In the genomic region with DNA sequence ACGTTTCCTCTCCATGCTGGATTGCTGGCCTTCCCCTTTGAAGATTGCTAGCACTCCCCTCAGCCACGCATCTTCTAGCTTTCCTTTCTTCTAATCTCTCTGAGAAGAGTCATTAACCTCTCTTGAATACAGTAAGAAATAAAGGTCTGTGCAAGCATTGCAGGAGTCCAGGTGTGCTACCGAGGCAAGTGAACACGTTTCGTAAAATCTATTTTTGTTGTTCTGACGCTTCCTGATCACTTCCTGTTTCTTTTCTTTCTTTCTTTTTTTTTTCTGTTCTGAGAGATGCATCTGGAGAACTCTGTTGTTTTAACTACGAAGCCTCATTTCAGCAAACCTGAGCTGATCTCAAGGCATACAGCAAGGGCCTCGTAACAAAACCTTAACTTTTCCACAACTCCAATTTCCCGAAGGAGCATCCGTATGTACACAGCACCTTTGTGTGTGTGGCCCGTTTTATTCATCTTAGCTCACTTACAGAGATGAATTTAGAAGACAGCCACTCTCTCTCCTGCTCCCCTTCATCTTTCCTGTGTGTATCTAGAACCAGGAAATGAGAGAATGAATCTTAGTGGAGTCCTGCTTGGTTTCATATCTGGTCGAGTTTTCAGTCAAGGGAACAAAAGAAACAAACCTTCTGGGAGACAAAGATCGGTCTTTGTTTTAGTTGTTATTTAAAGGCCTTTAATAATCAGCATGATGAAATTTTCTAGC, we compare ENCODE assay signal across 18 mouse cellular contexts.
A peak's percentile ranks its signal among the peaks of the same experiment; 100 is the strongest.
DNase-seq lines count a peak whose midpoint lies in the region; ATAC-seq and TF ChIP-seq lines count a peak whose summit lies in the region.
"Had no signal": no experiment of that assay in that cellular context is flagged by ENCODE, and none has a peak within 500 bp of the region (broad histone marks: within the 10 kb centered on the region; RNA-seq: fewer than 3 reads in every experiment).

No protein-coding gene starts in this region.

- H3K9me3 ChIP-seq in CH12.LX (replicated peaks; ENCODE audit: low read length) = peaks cover 4% of the 10 kb centered on the region
- H3K9me3 ChIP-seq in intestine, embryonic 15.5 days = no peaks in the 10 kb centered on the region
- H3K9me3 ChIP-seq: embryonic facial prominence, embryonic 15.5 days; forebrain, embryonic 13.5 days; liver, embryonic 15.5 days had no signal

- TF ChIP-seq RAD21 in CH12.LX (IDR thresholded peaks at IDR 0.05; ENCODE audit: low read depth, low read length) = no peak; the same call in 1 of the 2 replicates

- H3K4me1 ChIP-seq in CH12.LX (ENCODE audit: control insufficient read depth in 1 of 2, insufficient read depth in 2 of 2) = peaks cover 17 to 49% of the 10 kb centered on the region in 2 experiments
- H3K4me1 ChIP-seq in intestine, embryonic 15.5 days (replicated peaks) = no peaks in the 10 kb centered on the region
- H3K4me1 ChIP-seq: embryonic facial prominence, embryonic 15.5 days; liver, embryonic 15.5 days had no signal

- no peak for TF ChIP-seq CTCF in CH12.LX (conservative IDR thresholded peaks at IDR 0.05 in 1 of 2, IDR thresholded peaks at IDR 0.05 in 1 of 2; ENCODE audit: low read depth in 2 of 2, low read length in 2 of 2)

- H3K36me3 ChIP-seq in CH12.LX (replicated peaks in 1 of 2; ENCODE audit: control insufficient read depth in 1 of 2, insufficient read depth in 1 of 2, low read length in 1 of 2) (no peaks in the 10 kb centered on the region), myocyte (ENCODE audit: control insufficient read depth, insufficient read depth) (no peaks in the 10 kb centered on the region)
- H3K36me3 ChIP-seq in intestine, embryonic 15.5 days = no peaks in the 10 kb centered on the region
- H3K36me3 ChIP-seq: embryonic facial prominence, embryonic 15.5 days; liver, embryonic 15.5 days had no signal

- H3K27me3 ChIP-seq in CH12.LX (replicated peaks) = no peaks in the 10 kb centered on the region
- H3K27me3 ChIP-seq in myocyte (ENCODE audit: control insufficient read depth, insufficient read depth, insufficient read length) = no peaks in the 10 kb centered on the region
- H3K27me3 ChIP-seq in intestine, embryonic 15.5 days (replicated peaks) = no peaks in the 10 kb centered on the region
- H3K27me3 ChIP-seq: embryonic facial prominence, embryonic 15.5 days; forebrain, embryonic 13.5 days; liver, embryonic 15.5 days had no signal

- DNase-seq in CD4-positive helper T cell, adult 2 months (ENCODE audit: low read depth, low spot score) = peak; percentile 45
- peak; percentile 71 for DNase-seq in CH12.LX (ENCODE audit: extremely low read depth)
- DNase-seq in thymus, postnatal 25 days = peak; percentile 41
- DNase-seq in kidney, adult 9 months = no peak
- DNase-seq in kidney, postnatal 25 days = no peak
- DNase-seq: adrenal gland, postnatal 25 days; cerebellum, adult 9-10 months; gastrocnemius, postnatal 25 days; heart, postnatal 10 days; kidney, adult 8-10 months; spleen, adult 18-20 months had no signal

- H3ac ChIP-seq in myocyte (ENCODE audit: control insufficient read depth, insufficient read length) = no peak overlapping the region

- 73% methylated on average over 13 of the region's 13 CpGs for WGBS in intestine, embryonic 15.5 days

- in situ Hi-C loops in CH12.LX (cut with MboI; ENCODE audit: low pct_ligation_motif_present, low pct_unique_long_range_greater_than_20kb, low sequenced_read_pairs) = loop anchor here (10.0 kb wide), 1 partner anchor 483 kb away; no protein-coding TSS in a partner anchor

- TF ChIP-seq EP300 in CH12.LX (IDR thresholded peaks at IDR 0.05; ENCODE audit: low read length) = peak; percentile 91

- peak overlapping the region in 1 of 3 experiments; percentile 17 for H3K4me3 ChIP-seq in CH12.LX (replicated peaks in 1 of 3; ENCODE audit: low read depth in 2 of 3, low read length in 2 of 3, poor library complexity in 1 of 3)
- H3K4me3 ChIP-seq in myocyte = no peak overlapping the region
- H3K4me3 ChIP-seq in intestine, embryonic 15.5 days (replicated peaks) = no peak overlapping the region
- H3K4me3 ChIP-seq: embryonic facial prominence, embryonic 15.5 days; forebrain, embryonic 13.5 days; liver, embryonic 15.5 days had no signal

- no peaks in the 10 kb centered on the region for H3K79me2 ChIP-seq in CH12.LX (replicated peaks; ENCODE audit: control insufficient read depth, extremely low read depth, insufficient read depth, poor library complexity, severe bottlenecking)
- no peaks in the 10 kb centered on the region for H3K79me2 ChIP-seq in myocyte (ENCODE audit: control insufficient read depth, insufficient read depth)

- TF ChIP-seq POLR2A in CH12.LX (IDR thresholded peaks at IDR 0.05; ENCODE audit: low read depth, low read length) = no peak; the same call in 1 of the 2 replicates
- TF ChIP-seq POLR2A in myocyte (IDR thresholded peaks at IDR 0.05; ENCODE audit: insufficient read length, low read depth) = no peak

- H3K9ac ChIP-seq in CH12.LX (ENCODE audit: insufficient read depth, low read depth) = peak overlapping the region; percentile 90
- no peak overlapping the region for H3K9ac ChIP-seq in intestine, embryonic 15.5 days
- H3K9ac ChIP-seq: embryonic facial prominence, embryonic 15.5 days; forebrain, embryonic 13.5 days; liver, embryonic 15.5 days had no signal

- H3K4me2 ChIP-seq in CH12.LX (ENCODE audit: insufficient read depth, low read depth, poor library complexity, severe bottlenecking) (peak overlapping the region; percentile 95), myocyte (ENCODE audit: low read depth) (peak overlapping the region; percentile 39)
- H3K4me2 ChIP-seq in intestine, embryonic 15.5 days (replicated peaks) = no peak overlapping the region
- H3K4me2 ChIP-seq: embryonic facial prominence, embryonic 15.5 days; forebrain, embryonic 13.5 days; liver, embryonic 15.5 days had no signal

- ATAC-seq in intestine, embryonic 15.5 days = no peak
- ATAC-seq: forebrain, embryonic 13.5 days; hindbrain, embryonic 16.5 days; midbrain, embryonic 16.5 days had no signal

- dilution Hi-C loops in CH12.LX (cut with MboI; ENCODE audit: extremely low pct_ligation_motif_present, extremely low pct_unique_long_range_greater_than_20kb, low sequenced_read_pairs) = no loop called here

- H3K27ac ChIP-seq in CH12.LX (ENCODE audit: insufficient read depth, low read depth) = peak overlapping the region; percentile 98
- no peak overlapping the region for H3K27ac ChIP-seq in intestine, embryonic 15.5 days
- H3K27ac ChIP-seq: embryonic facial prominence, embryonic 15.5 days; forebrain, embryonic 13.5 days; liver, embryonic 15.5 days had no signal

TF ChIP-seq in CH12.LX, 34 proteins besides CTCF, POLR2A, EP300 and RAD21 (continues in another document):
- peak; percentile 46 for TF ChIP-seq SIN3A (IDR thresholded peaks at IDR 0.05; ENCODE audit: low read length)
- 0 out of 2 replicates have a peak, but pooled peaks have one; percentile 50 for TF ChIP-seq RCOR1 (conservative IDR thresholded peaks at IDR 0.05; ENCODE audit: low read depth, low read length)
- peak; percentile 96 for TF ChIP-seq BHLHE40 (IDR thresholded peaks at IDR 0.05; ENCODE audit: low read depth, low read length)
- no peak for TF ChIP-seq PAX5 (IDR thresholded peaks at IDR 0.05; ENCODE audit: low read length)
- TF ChIP-seq USF2 (conservative IDR thresholded peaks at IDR 0.05; ENCODE audit: low read depth, low read length) = no peak
- TF ChIP-seq ELF1 (IDR thresholded peaks at IDR 0.05; ENCODE audit: low read depth, low read length) = peak; percentile 68
- TF ChIP-seq USF1 (IDR thresholded peaks at IDR 0.05; ENCODE audit: low read depth, low read length) = no peak
- peak; percentile 83 for TF ChIP-seq MAX (IDR thresholded peaks at IDR 0.05; ENCODE audit: low read length)
- no peak for TF ChIP-seq E2F4 (IDR thresholded peaks at IDR 0.05; ENCODE audit: insufficient replicate concordance, low read depth, low read length)
- TF ChIP-seq CHD2 (IDR thresholded peaks at IDR 0.05; ENCODE audit: low read length) = 0 out of 2 replicates have a peak, but pooled peaks have one; percentile 47
- TF ChIP-seq NELFE (IDR thresholded peaks at IDR 0.05; ENCODE audit: low read depth, low read length) = 0 out of 2 replicates have a peak, but pooled peaks have one; percentile 23
- peak; percentile 90 for TF ChIP-seq MYC (IDR thresholded peaks at IDR 0.05; ENCODE audit: low read depth, low read length)
- peak; percentile 25; the same call in 1 of the 2 replicates for TF ChIP-seq MXI1 (IDR thresholded peaks at IDR 0.05; ENCODE audit: low read depth, low read length)
- TF ChIP-seq UBTF (IDR thresholded peaks at IDR 0.05; ENCODE audit: low read depth, low read length) = no peak
- TF ChIP-seq ETS1 (conservative IDR thresholded peaks at IDR 0.05; ENCODE audit: low read depth, low read length) = peak; percentile 87
- no peak for TF ChIP-seq ZMIZ1 (IDR thresholded peaks at IDR 0.05; ENCODE audit: low read depth, low read length)

TF ChIP-seq in myocyte, 11 proteins besides CTCF, POLR2A, EP300 and RAD21:
- TF ChIP-seq CEBPB (IDR thresholded peaks at IDR 0.05; ENCODE audit: insufficient read depth, poor library complexity, severe bottlenecking) (no peak), SRF (IDR thresholded peaks at IDR 0.05; ENCODE audit: control insufficient read depth, insufficient read length, low read depth) (no peak), MYOD1 (IDR thresholded peaks at IDR 0.05; ENCODE audit: control insufficient read depth in 1 of 3, insufficient read length in 2 of 3, low read depth in 2 of 3) (no peak), REST (IDR thresholded peaks at IDR 0.05; ENCODE audit: insufficient read depth, insufficient read length) (no peak), POLR2AphosphoS2 (IDR thresholded peaks at IDR 0.05; ENCODE audit: insufficient read length, low read depth) (no peak), E2F4 (IDR thresholded peaks at IDR 0.05; ENCODE audit: insufficient read depth) (no peak), MAX (IDR thresholded peaks at IDR 0.05; ENCODE audit: low read depth) (no peak), MYOG (IDR thresholded peaks at IDR 0.05; ENCODE audit: control insufficient read depth in 1 of 3, insufficient read depth in 1 of 3, insufficient read length in 2 of 3, low read depth in 2 of 3) (no peak), USF1 (IDR thresholded peaks at IDR 0.05; ENCODE audit: low read depth) (no peak), TCF3 (IDR thresholded peaks at IDR 0.05; ENCODE audit: insufficient read length, low read depth) (no peak), TCF12 (IDR thresholded peaks at IDR 0.05; ENCODE audit: insufficient read depth, poor library complexity, severe bottlenecking) (no peak)

Comparison
In these comparisons a context has a peak if more than half of its experiments do, and no peak if none do; other contexts are left out.
1. DNase-seq: peak in CD4-positive helper T cell, adult 2 months (single experiment), CH12.LX (single experiment) and thymus, postnatal 25 days (single experiment); none in kidney, adult 9 months (single experiment) and kidney, postnatal 25 days (0 of 2).